Mouse (Mus musculus): ENCODE data around the gene Csnk1e.

GRCm38 (mm10) chr15:79504707-79505452 lies 49.5 kb upstream of the Csnk1e start, which contains the start of gene Kcnj4:
- no peak for TF ChIP-seq TAL1 (IDR thresholded peaks at IDR 0.05; ENCODE audit: low read length)
- TF ChIP-seq GATA1 (IDR thresholded peaks at IDR 0.05; ENCODE audit: low read length) = no peak

All from erythroblast, embryonic 14.5 days (primary cell).